Mouse (Mus musculus): ENCODE measurements around the gene Snrnp40. TPM values are rescaled to one million over a fixed set of nuclear protein-coding genes. Genes with fewer than 3 reads are reported as not detected.

Gene Snrnp40
- polyA plus RNA-seq, 1 experiment from 2014 or later, result 167 TPM

- H3K27me3 ChIP-seq, result no peaks in the 10 kb centered on the region
- no peaks in the 10 kb centered on the region for H3K9me3 ChIP-seq
- 87% methylated on average over 9 of the region's 9 CpGs for WGBS
- ATAC-seq (ENCODE audit: low FRiP score, low read depth), result no peak
- peaks cover 84% of the 10 kb centered on the region for H3K36me3 ChIP-seq
- H3K9ac ChIP-seq, result no peak overlapping the region
- H3K4me2 ChIP-seq (replicated peaks), result no peak overlapping the region
- no peaks in the 10 kb centered on the region for H3K4me1 ChIP-seq
- no peak overlapping the region for H3K27ac ChIP-seq
- no peak overlapping the region for H3K4me3 ChIP-seq
Measured at GRCm38 (mm10) chr4:130327366-130327765, 32.6 kb upstream of the Snrnp40 start.

- Histone ChIP-seq H3K9me3 (no peaks in the 10 kb centered on the region), H3K27me3 (no peaks in the 10 kb centered on the region), H3K4me2 (replicated peaks) (no peak overlapping the region), H3K4me3 (no peak overlapping the region), H3K9ac (no peak overlapping the region), H3K27ac (no peak overlapping the region), H3K4me1 (no peaks in the 10 kb centered on the region), H3K36me3 (peaks cover 68% of the 10 kb centered on the region)
- no peak for ATAC-seq (ENCODE audit: low FRiP score, low read depth)
- 87% methylated on average over 5 of the region's 5 CpGs for WGBS
Measured at GRCm38 (mm10) chr4:130335867-130336266, 24.1 kb upstream of the Snrnp40 start.

- H3K4me3 ChIP-seq, result no peak overlapping the region
- WGBS, result 28% methylated on average over 4 of the region's 4 CpGs
- no peak for ATAC-seq (ENCODE audit: low FRiP score, low read depth)
- peaks cover 57% of the 10 kb centered on the region for H3K36me3 ChIP-seq
- no peaks in the 10 kb centered on the region for H3K4me1 ChIP-seq
- no peaks in the 10 kb centered on the region for H3K27me3 ChIP-seq
- H3K9me3 ChIP-seq, result no peaks in the 10 kb centered on the region
- no peak overlapping the region for H3K4me2 ChIP-seq (replicated peaks)
- no peak overlapping the region for H3K9ac ChIP-seq
- no peak overlapping the region for H3K27ac ChIP-seq
Measured at GRCm38 (mm10) chr4:130341691-130342090, 18.2 kb upstream of the Snrnp40 start.

- Histone ChIP-seq H3K9ac (no peak overlapping the region), H3K36me3 (peaks cover 84% of the 10 kb centered on the region), H3K4me1 (no peaks in the 10 kb centered on the region), H3K4me2 (replicated peaks) (no peak overlapping the region), H3K27me3 (no peaks in the 10 kb centered on the region), H3K9me3 (no peaks in the 10 kb centered on the region), H3K27ac (no peak overlapping the region), H3K4me3 (no peak overlapping the region)
- 90% methylated on average over 6 of the region's 6 CpGs for whole genome bisulfite sequencing
- no peak for ATAC-seq (ENCODE audit: low FRiP score, low read depth)
Measured at GRCm38 (mm10) chr4:130349666-130350065, 10.3 kb upstream of the Snrnp40 start.

- no peaks in the 10 kb centered on the region for H3K9me3 ChIP-seq
- no peaks in the 10 kb centered on the region for H3K4me1 ChIP-seq
- peaks cover 78% of the 10 kb centered on the region for H3K36me3 ChIP-seq
- H3K27ac ChIP-seq, result no peak overlapping the region
- no peak overlapping the region for H3K4me2 ChIP-seq (replicated peaks)
- H3K27me3 ChIP-seq, result no peaks in the 10 kb centered on the region
- WGBS, result 88% methylated on average over 16 of the region's 16 CpGs
- no peak for ATAC-seq (ENCODE audit: low FRiP score, low read depth)
- H3K9ac ChIP-seq, result no peak overlapping the region
- H3K4me3 ChIP-seq, result no peak overlapping the region
Measured at GRCm38 (mm10) chr4:130350690-130351422, 9.1 kb upstream of the Snrnp40 start.

GRCm38 (mm10) chr4:130352588-130352987 is 7.3 kb upstream of the Snrnp40 start:
- ATAC-seq (ENCODE audit: low FRiP score, low read depth), result no peak
- WGBS, result 87% methylated on average over 7 of the region's 7 CpGs
- H3K9ac ChIP-seq, result no peak overlapping the region
- H3K9me3 ChIP-seq, result no peaks in the 10 kb centered on the region
- H3K27ac ChIP-seq, result no peak overlapping the region
- H3K4me2 ChIP-seq (replicated peaks), result no peak overlapping the region
- peaks cover 84% of the 10 kb centered on the region for H3K36me3 ChIP-seq
- H3K4me1 ChIP-seq, result no peaks in the 10 kb centered on the region
- no peak overlapping the region for H3K4me3 ChIP-seq
- no peaks in the 10 kb centered on the region for H3K27me3 ChIP-seq

- H3K4me2 ChIP-seq (replicated peaks), result no peak overlapping the region
- H3K27me3 ChIP-seq, result no peaks in the 10 kb centered on the region
- ATAC-seq (ENCODE audit: low FRiP score, low read depth), result no peak
- H3K9ac ChIP-seq, result no peak overlapping the region
- peaks cover 42% of the 10 kb centered on the region for H3K36me3 ChIP-seq
- peaks cover 19% of the 10 kb centered on the region for H3K4me1 ChIP-seq
- no peak overlapping the region for H3K27ac ChIP-seq
- H3K9me3 ChIP-seq, result no peaks in the 10 kb centered on the region
- H3K4me3 ChIP-seq, result no peak overlapping the region
Measured at GRCm38 (mm10) chr4:130357946-130358345, 2.0 kb upstream of the Snrnp40 start.

GRCm38 (mm10) chr4:130360238-130360590 is 282 bp downstream of the Snrnp40 start:
- no peaks in the 10 kb centered on the region for H3K9me3 ChIP-seq
- peaks cover 44% of the 10 kb centered on the region for H3K36me3 ChIP-seq
- peak overlapping the region; percentile 95 for H3K9ac ChIP-seq
- peak overlapping the region; percentile 79 for H3K4me2 ChIP-seq (replicated peaks)
- under 1% methylated on average over 19 of the region's 19 CpGs for WGBS
- peak overlapping the region; percentile 67; the same call in 1 of the 2 replicates for H3K27ac ChIP-seq
- H3K4me1 ChIP-seq, result peaks cover 19% of the 10 kb centered on the region
- ATAC-seq (ENCODE audit: low FRiP score, low read depth), result no peak
- H3K4me3 ChIP-seq, result peak overlapping the region; percentile 95
- no peaks in the 10 kb centered on the region for H3K27me3 ChIP-seq

GRCm38 (mm10) chr4:130376675-130377074 is 16.7 kb downstream of the Snrnp40 start:
- Histone ChIP-seq H3K9ac (no peak overlapping the region), H3K27ac (no peak overlapping the region), H3K27me3 (no peaks in the 10 kb centered on the region), H3K4me2 (replicated peaks) (no peak overlapping the region), H3K9me3 (no peaks in the 10 kb centered on the region), H3K4me1 (no peaks in the 10 kb centered on the region), H3K36me3 (peaks cover 91% of the 10 kb centered on the region), H3K4me3 (no peak overlapping the region)
- WGBS, result 89% methylated on average over 4 of the region's 4 CpGs
- ATAC-seq (ENCODE audit: low FRiP score, low read depth), result no peak

GRCm38 (mm10) chr4:130377500-130377899 is 17.6 kb downstream of the Snrnp40 start:
- H3K9ac ChIP-seq, result no peak overlapping the region
- H3K27me3 ChIP-seq, result no peaks in the 10 kb centered on the region
- 87% methylated on average over 4 of the region's 4 CpGs for WGBS
- H3K9me3 ChIP-seq, result no peaks in the 10 kb centered on the region
- no peak overlapping the region for H3K4me2 ChIP-seq (replicated peaks)
- no peak overlapping the region for H3K4me3 ChIP-seq
- H3K4me1 ChIP-seq, result no peaks in the 10 kb centered on the region
- no peak for ATAC-seq (ENCODE audit: low FRiP score, low read depth)
- H3K27ac ChIP-seq, result no peak overlapping the region
- H3K36me3 ChIP-seq, result peaks cover 96% of the 10 kb centered on the region

- Histone ChIP-seq H3K27me3 (no peaks in the 10 kb centered on the region), H3K4me3 (no peak overlapping the region), H3K4me1 (no peaks in the 10 kb centered on the region), H3K9me3 (no peaks in the 10 kb centered on the region), H3K36me3 (peaks cover 96% of the 10 kb centered on the region), H3K9ac (no peak overlapping the region), H3K4me2 (replicated peaks) (no peak overlapping the region), H3K27ac (no peak overlapping the region)
- no peak for ATAC-seq (ENCODE audit: low FRiP score, low read depth)
- WGBS, result 100% methylated on average over 2 of the region's 2 CpGs
Measured at GRCm38 (mm10) chr4:130379181-130379580, 19.2 kb downstream of the Snrnp40 start.

- WGBS, result 86% methylated on average over 2 of the region's 2 CpGs
- peaks cover 95% of the 10 kb centered on the region for H3K36me3 ChIP-seq
Measured at GRCm38 (mm10) chr4:130380418-130380817, 20.5 kb downstream of the Snrnp40 start.

GRCm38 (mm10) chr4:130387256-130387655 is 27.3 kb downstream of the Snrnp40 start:
- H3K4me2 ChIP-seq (replicated peaks), result no peak overlapping the region
- H3K4me1 ChIP-seq, result no peaks in the 10 kb centered on the region
- WGBS, result 79% methylated on average over 3 of the region's 3 CpGs
- H3K9ac ChIP-seq, result no peak overlapping the region
- H3K4me3 ChIP-seq, result no peak overlapping the region
- no peak for ATAC-seq (ENCODE audit: low FRiP score, low read depth)
- H3K36me3 ChIP-seq, result peaks cover 83% of the 10 kb centered on the region
- no peaks in the 10 kb centered on the region for H3K9me3 ChIP-seq
- no peaks in the 10 kb centered on the region for H3K27me3 ChIP-seq
- H3K27ac ChIP-seq, result no peak overlapping the region

More at GRCm38 (mm10) chr4:130380418-130380817, 20.5 kb downstream of the Snrnp40 start:
- Histone ChIP-seq H3K9ac (no peak overlapping the region), H3K4me1 (no peaks in the 10 kb centered on the region), H3K9me3 (no peaks in the 10 kb centered on the region), H3K4me3 (no peak overlapping the region), H3K27me3 (no peaks in the 10 kb centered on the region), H3K4me2 (replicated peaks) (no peak overlapping the region), H3K27ac (no peak overlapping the region)
- ATAC-seq (ENCODE audit: low FRiP score, low read depth), result no peak

Measured in limb, embryonic 13.5 days (tissue).